Mouse (Mus musculus) T-cell, adult 66 days (primary cell): Measurements from ENCODE around the gene Hsd17b11. TPM values are rescaled to one million over a fixed set of nuclear protein-coding genes. Genes with fewer than 3 reads are reported as not detected.

Experiments
- total RNA-seq, 2 experiments: library from RNA; stranded (reverse); gene quantifications; 3 replicates in 1 of 2; 4 replicates in 1 of 2; pipeline ENCODE4 v1.2.4; 2023

The Hsd17b11 gene
- 10 to 100 TPM; 38.6 to 48.9 TPM for total RNA-seq

DNA sequence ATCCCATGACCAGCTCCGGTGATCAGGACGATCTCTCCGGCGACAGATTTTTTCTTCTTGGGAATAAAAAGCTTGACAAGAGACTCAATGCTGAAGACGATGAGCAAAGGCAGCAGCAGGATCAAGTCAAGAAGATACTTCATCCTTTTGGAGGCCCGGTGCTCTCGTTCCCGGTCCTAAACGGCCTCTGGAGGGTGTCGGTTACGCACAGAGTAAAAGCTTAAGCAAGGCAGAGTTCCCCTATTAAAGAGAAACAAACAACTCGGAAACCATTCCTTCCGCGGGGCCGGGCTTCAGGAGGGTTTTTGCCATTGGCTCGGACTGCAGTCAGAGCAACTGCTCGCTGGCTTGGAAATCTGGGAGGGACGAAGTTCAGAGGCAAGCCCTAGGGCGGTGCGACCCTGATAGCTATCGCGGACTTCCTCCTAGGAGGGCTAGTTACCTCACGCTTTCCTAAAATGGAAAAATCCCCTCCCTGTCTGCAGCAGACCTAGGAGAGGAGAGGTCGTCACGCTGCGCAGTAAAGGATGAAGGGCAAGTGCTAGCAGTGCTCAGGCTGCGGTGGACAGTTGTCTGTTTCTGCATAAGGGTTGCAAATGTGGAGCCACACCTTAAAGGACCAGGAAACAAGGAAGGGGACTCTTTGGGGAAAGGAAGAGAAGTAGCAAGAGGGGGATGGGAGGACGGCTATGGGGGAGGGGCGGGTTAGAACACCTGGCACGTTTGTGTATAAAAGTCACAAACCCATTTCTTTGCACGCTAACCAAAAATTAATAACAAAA, at the start of gene Hsd17b11:
TSS of gene Hsd17b11 (minus strand) at position 323 of the 782 bp plus-strand sequence.

DNA sequence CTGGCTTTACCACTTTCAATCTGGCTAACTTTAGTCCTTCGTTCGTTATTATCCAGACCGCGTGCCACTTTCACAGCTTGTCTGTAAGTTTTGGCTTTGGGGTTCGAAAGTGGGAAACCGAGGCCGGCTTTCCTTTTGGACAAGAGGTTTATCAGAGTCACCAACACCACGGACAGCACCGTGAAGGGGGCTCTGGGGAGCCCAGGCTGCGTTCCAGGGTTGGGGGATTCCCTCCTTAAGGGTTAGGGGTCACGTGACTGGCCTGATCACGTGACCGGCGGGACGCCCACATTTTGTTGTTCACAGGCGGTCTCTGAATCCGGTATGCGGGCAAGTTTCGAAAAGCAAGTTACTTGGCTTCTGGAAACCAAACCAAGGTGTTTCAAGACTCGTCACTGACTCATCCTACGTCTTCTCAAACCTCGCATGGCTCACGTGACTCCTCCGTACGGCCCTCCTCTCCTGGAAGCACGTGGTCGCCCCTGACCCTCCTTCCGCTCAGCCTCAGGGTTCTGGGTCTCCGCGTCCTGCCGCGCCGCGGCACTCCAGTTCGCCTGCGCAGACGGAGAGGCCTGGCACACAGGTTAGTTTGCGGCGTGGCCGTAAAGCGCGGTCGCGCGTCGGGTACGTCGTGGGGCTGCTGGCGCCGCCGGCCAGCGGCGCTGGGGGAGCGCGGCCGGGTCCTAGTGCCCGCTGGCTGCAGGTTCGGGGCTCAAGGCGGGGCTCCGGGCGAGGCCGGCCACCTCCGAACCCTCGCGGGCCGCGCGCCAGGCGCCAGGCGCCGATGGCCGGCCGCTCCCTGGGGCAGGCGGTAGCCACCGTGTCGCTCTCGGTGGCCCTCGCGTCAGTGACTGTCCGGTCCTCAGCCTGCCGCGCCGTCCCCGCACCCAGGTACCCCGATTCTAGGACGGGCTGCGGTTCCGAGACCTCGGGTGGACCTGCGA, 24.8 kb upstream of the Hsd17b11 start, which contains the start of gene Nudt9:
TSS of gene Nudt9 (plus strand) at position 51 of the 944 bp plus-strand sequence.

DNA sequence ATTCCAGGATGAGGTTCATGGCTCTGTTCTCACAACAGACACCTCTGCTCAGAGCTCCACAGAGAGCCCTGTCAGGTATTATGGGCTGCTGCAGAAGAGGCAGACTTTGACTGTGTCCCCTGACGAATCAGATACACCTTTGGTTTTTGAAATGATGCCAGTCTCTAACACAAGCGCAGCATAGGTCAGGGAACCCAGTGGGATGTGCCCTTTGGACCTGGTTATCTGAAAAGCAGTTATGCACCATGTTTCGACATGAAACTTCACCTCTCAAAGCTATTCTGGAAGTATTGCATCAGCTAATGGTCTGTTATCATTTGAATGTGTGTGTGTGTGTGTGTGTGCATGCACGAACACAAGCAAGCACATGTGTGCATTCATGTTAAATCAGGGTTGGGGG, 44.4 kb downstream of the Hsd17b11 start, which contains the start of gene Hsd17b13:
TSS of gene Hsd17b13 (minus strand) at position 114 of the 400 bp plus-strand sequence.

Other genes starting within 250 kb of the Hsd17b11 start
- 1 to 10 TPM; 4.6 to 5.8 TPM for gene Klhl8, start 110.7 kb downstream of the Hsd17b11 start, total RNA-seq
- gene Hsd17b13, start 44.5 kb downstream of the Hsd17b11 start, total RNA-seq = not detected
- 10 to 100 TPM; 34.2 to 37.0 TPM for gene Nudt9, start 24.4 kb upstream of the Hsd17b11 start, total RNA-seq
- not detected for gene Gm17660, start 55.7 kb upstream of the Hsd17b11 start, total RNA-seq
- gene Sparcl1, start 91.8 kb upstream of the Hsd17b11 start, total RNA-seq = not detected
- not detected for gene Dspp, start 148.8 kb upstream of the Hsd17b11 start, total RNA-seq
- not detected for gene Dmp1, start 180.7 kb upstream of the Hsd17b11 start, total RNA-seq